Mouse (Mus musculus) CH12.LX (cell line): Measurements from ENCODE around the gene Aff3. TPM values are rescaled to one million over a fixed set of nuclear protein-coding genes. Genes with fewer than 3 reads are reported as not detected.

Experiments
- DNase-seq: peaks from one replicate; pipeline ENCODE4 v3.0.0-alpha.2; 2013; ENCODE audit errors: extremely low read depth
- H3K27ac ChIP-seq: 2 replicates; pipeline ENCODE4 v1.5.1; 2012; ENCODE audit warnings: low read depth, mild to moderate bottlenecking, control low read depth, moderate library complexity; ENCODE audit not compliant: insufficient read depth
- H3K27me3 ChIP-seq: replicated peaks from 2 replicates; pipeline ENCODE3; 2012; ENCODE audit warnings: inconsistent platforms
- H3K36me3 ChIP-seq, 2 experiments: replicated peaks in 1 of 2; 2 replicates each; pipeline versions ENCODE3 to v1.6.1; 2012; ENCODE audit warnings: inconsistent platforms in 1 of 2, low read length in 1 of 2, mild to moderate bottlenecking in 1 of 2, mixed read lengths in 1 of 2, moderate library complexity in 1 of 2; ENCODE audit not compliant: control insufficient read depth in 1 of 2, insufficient read depth in 1 of 2
- H3K4me1 ChIP-seq, 2 experiments: 2 replicates each; pipeline ENCODE4 v1.6.1; 2012; ENCODE audit warnings: inconsistent platforms in 1 of 2, moderate library complexity in 1 of 2; ENCODE audit not compliant: insufficient read depth in 2 of 2, control insufficient read depth in 1 of 2
- H3K4me2 ChIP-seq: 2 replicates; pipeline ENCODE4 v1.6.1; 2012; ENCODE audit warnings: low read depth, mild to moderate bottlenecking, control low read depth; ENCODE audit not compliant: poor library complexity, insufficient read depth, severe bottlenecking
- H3K4me3 ChIP-seq, 3 experiments: fragments of 150-350 bp in 1 of 3; sonication (generic) in 1 of 3; replicated peaks in 1 of 3; 2 replicates each; pipeline versions ENCODE3 to v1.5.1; 2011 to 2012; ENCODE audit warnings: low read depth in 2 of 3, low read length in 2 of 3, mild to moderate bottlenecking in 2 of 3, moderate library complexity in 2 of 3, control low read depth in 1 of 3, improper control_type of control experiment in 1 of 3, inconsistent platforms in 1 of 3, mixed read lengths in 1 of 3; ENCODE audit not compliant: poor library complexity in 1 of 3
- H3K79me2 ChIP-seq: replicated peaks from 2 replicates; pipeline ENCODE4 v1.6.1; 2012; ENCODE audit warnings: mild to moderate bottlenecking, moderate library complexity; ENCODE audit not compliant: control insufficient read depth, poor library complexity, insufficient read depth, severe bottlenecking; ENCODE audit errors: extremely low read depth
- H3K9ac ChIP-seq: 2 replicates; pipeline ENCODE4 v1.6.1; 2012; ENCODE audit warnings: low read depth, mild to moderate bottlenecking, control low read depth, moderate library complexity; ENCODE audit not compliant: insufficient read depth
- H3K9me3 ChIP-seq: replicated peaks from 2 replicates; pipeline ENCODE3; 2012; ENCODE audit warnings: low read length, inconsistent platforms, mixed read lengths
- CHD2 ChIP-seq: IDR thresholded peaks from 2 replicates; pipeline ENCODE4 v1.6.1; 2011; ENCODE audit warnings: low read length, improper control_type of control experiment
- CTCF ChIP-seq, 2 experiments: IDR thresholded peaks in 1 of 2; conservative IDR thresholded peaks in 1 of 2; 2 replicates each; pipeline ENCODE4 v1.5.1; 2011 to 2012; ENCODE audit warnings: low read depth in 2 of 2, low read length in 2 of 2, improper control_type of control experiment in 1 of 2, inconsistent platforms in 1 of 2, mild to moderate bottlenecking in 1 of 2, moderate library complexity in 1 of 2
- E2F4 ChIP-seq: IDR thresholded peaks from 2 replicates; pipeline ENCODE4 v1.6.1; 2011; ENCODE audit warnings: low read depth, low read length, improper control_type of control experiment; ENCODE audit not compliant: insufficient replicate concordance
- EP300 ChIP-seq: IDR thresholded peaks from 2 replicates; pipeline ENCODE4 v1.6.1; 2011; ENCODE audit warnings: low read length, improper control_type of control experiment
- ETS1 ChIP-seq: conservative IDR thresholded peaks from 2 replicates; pipeline ENCODE4 v1.6.1; 2012; ENCODE audit warnings: low read depth, mild to moderate bottlenecking, inconsistent platforms, low read length, improper control_type of control experiment, moderate library complexity
- JUN ChIP-seq: IDR thresholded peaks from 2 replicates; pipeline ENCODE4 v1.6.1; 2011; ENCODE audit warnings: low read depth, mild to moderate bottlenecking, low read length, improper control_type of control experiment, moderate library complexity; ENCODE audit not compliant: insufficient read depth
- KAT2A ChIP-seq: IDR thresholded peaks from 2 replicates; pipeline ENCODE4 v1.6.1; 2012; ENCODE audit warnings: low read length, improper control_type of control experiment, inconsistent platforms; ENCODE audit not compliant: insufficient replicate concordance
- MAFK ChIP-seq: IDR thresholded peaks from 2 replicates; pipeline ENCODE4 v1.6.1; 2011; ENCODE audit warnings: low read length, improper control_type of control experiment; ENCODE audit not compliant: insufficient replicate concordance
- MAZ ChIP-seq: IDR thresholded peaks from 2 replicates; pipeline ENCODE4 v1.6.1; 2012; ENCODE audit warnings: low read depth, mild to moderate bottlenecking, inconsistent platforms, low read length, improper control_type of control experiment, moderate library complexity
- SMC3 ChIP-seq: IDR thresholded peaks from 2 replicates; pipeline ENCODE4 v1.6.1; 2011; ENCODE audit warnings: low read depth, low read length, improper control_type of control experiment
- TCF12 ChIP-seq: IDR thresholded peaks from 2 replicates; pipeline ENCODE4 v1.6.1; 2014; ENCODE audit warnings: low read depth, mild to moderate bottlenecking, inconsistent platforms, low read length, improper control_type of control experiment
- UBTF ChIP-seq: IDR thresholded peaks from 2 replicates; pipeline ENCODE4 v1.6.1; 2012; ENCODE audit warnings: low read depth, mild to moderate bottlenecking, inconsistent platforms, low read length, improper control_type of control experiment, moderate library complexity
- USF1 ChIP-seq: IDR thresholded peaks from 2 replicates; pipeline ENCODE4 v1.6.1; 2014; ENCODE audit warnings: low read depth, mild to moderate bottlenecking, inconsistent platforms, low read length, improper control_type of control experiment
- ZC3H11A ChIP-seq: IDR thresholded peaks from 2 replicates; pipeline ENCODE4 v1.6.1; 2012; ENCODE audit warnings: low read depth, mild to moderate bottlenecking, inconsistent platforms, low read length, improper control_type of control experiment
- ZKSCAN1 ChIP-seq: IDR thresholded peaks from 2 replicates; pipeline ENCODE4 v1.6.1; 2012; ENCODE audit warnings: low read depth, inconsistent platforms, low read length, improper control_type of control experiment, borderline replicate concordance
- ZMIZ1 ChIP-seq: IDR thresholded peaks from 2 replicates; pipeline ENCODE4 v1.6.1; 2012; ENCODE audit warnings: low read depth, mild to moderate bottlenecking, inconsistent platforms, low read length, improper control_type of control experiment
- dilution Hi-C: fragments of 300-500 bp; cut with MboI; formaldehyde crosslinking; loops from 2 replicates; pipeline ENCODE4 v1.14.3; 2020; ENCODE audit warnings: low sequenced_read_pairs; ENCODE audit not compliant: extremely low pct_unique_long_range_greater_than_20kb, extremely low pct_ligation_motif_present
- in situ Hi-C: fragments of 300-500 bp; cut with MboI; formaldehyde crosslinking; loops from 3 replicates; pipeline ENCODE4 v1.14.3; 2019; ENCODE audit warnings: low sequenced_read_pairs, low pct_ligation_motif_present, low pct_unique_long_range_greater_than_20kb, mixed read lengths
- polyA plus RNA-seq: library from polyadenylated mRNA; unstranded; fragments of >175 nt; gene quantifications from 2 replicates; pipeline ENCODE4 v1.2.1, GENCODE M21; 2012; ENCODE audit warnings: low read depth; ENCODE audit not compliant: insufficient read length
- total RNA-seq, 2 experiments: library from RNA; depleted of rRNA; stranded (reverse); fragments of 300-350 nt in 1 of 2; fragments of >200 nt in 1 of 2; gene quantifications; 2 replicates each; pipeline ENCODE4 v1.2.3; 2012 to 2014

Aff3 gene
- total and polyA plus RNA-seq, 3 experiments: 5.1 to 29.9 (median 7.7) TPM

GRCm38 (mm10) chr1:38528607-38529006 lies 136.1 kb downstream of the Aff3 start:
- H3K4me3 ChIP-seq: no peak overlapping the region
- H3K27me3 ChIP-seq: no peaks in the 10 kb centered on the region
- H3K9ac ChIP-seq: no peak overlapping the region
- DNase-seq: no peak
- no peak for TF ChIP-seq USF1
- TF ChIP-seq CTCF (conservative IDR thresholded peaks at IDR 0.05 in 1 of 2, IDR thresholded peaks at IDR 0.05 in 1 of 2; ENCODE audit: low read depth in 2 of 2, low read length in 2 of 2): no peak
- no peak for TF ChIP-seq JUN
- no peak for TF ChIP-seq KAT2A
- TF ChIP-seq MAZ: no peak
- H3K9me3 ChIP-seq: no peaks in the 10 kb centered on the region
- no peaks in the 10 kb centered on the region for H3K79me2 ChIP-seq
- peaks cover 0 to 73% of the 10 kb centered on the region in 2 experiments for H3K36me3 ChIP-seq
- no peak overlapping the region for H3K27ac ChIP-seq
- H3K4me2 ChIP-seq: no peak overlapping the region
- in situ Hi-C loops (no loop called here), dilution Hi-C loops (no loop called here)
- peaks cover 6 to 49% of the 10 kb centered on the region in 2 experiments; a peak in 3 of 4 replicates for H3K4me1 ChIP-seq

DNA sequence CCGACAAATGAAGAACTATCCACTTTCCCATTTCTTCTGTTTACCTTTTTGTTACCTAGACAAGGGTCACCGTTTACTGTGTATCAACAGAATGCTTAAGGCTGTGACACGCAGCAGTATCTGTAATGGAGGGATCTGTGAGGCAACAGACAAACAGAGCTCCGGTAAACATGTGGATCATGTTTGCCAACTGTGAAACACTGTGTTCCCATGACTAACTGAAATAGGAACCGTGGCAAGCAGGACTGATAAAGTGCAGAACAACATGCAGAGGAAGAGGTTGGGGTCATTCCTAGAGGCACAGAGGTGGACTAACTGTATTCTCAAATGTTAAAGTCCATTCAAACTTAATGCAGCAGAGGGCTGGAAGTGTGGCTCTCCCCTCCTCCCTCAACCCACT lies 138.2 kb downstream of the Aff3 start:
- H3K27ac ChIP-seq: no peak overlapping the region
- no peaks in the 10 kb centered on the region for H3K79me2 ChIP-seq
- dilution Hi-C loops: no loop called here
- no peaks in the 10 kb centered on the region for H3K9me3 ChIP-seq
- peaks cover 0 to 69% of the 10 kb centered on the region in 2 experiments for H3K36me3 ChIP-seq
- no peak overlapping the region for H3K9ac ChIP-seq
- no peak overlapping the region for H3K4me3 ChIP-seq
- in situ Hi-C loops: no loop called here
- no peaks in the 10 kb centered on the region for H3K27me3 ChIP-seq
- TF ChIP-seq ZKSCAN1 (no peak), SMC3 (no peak), USF1 (no peak), CHD2 (no peak), E2F4 (no peak), ETS1 (no peak), ZMIZ1 (no peak), UBTF (no peak), MAFK (no peak)
- no peak overlapping the region for H3K4me2 ChIP-seq
- H3K4me1 ChIP-seq: peaks cover 6 to 49% of the 10 kb centered on the region in 2 experiments; a peak in 3 of 4 replicates
- no peak for DNase-seq

- Histone ChIP-seq H3K4me2 (no peak overlapping the region), H3K9ac (no peak overlapping the region), H3K36me3 (peaks cover 0 to 54% of the 10 kb centered on the region in 2 experiments), H3K4me3 (no peak overlapping the region), H3K4me1 (peaks cover 0 to 4% of the 10 kb centered on the region in 2 experiments; a peak in 2 of 4 replicates), H3K27ac (no peak overlapping the region), H3K27me3 (no peaks in the 10 kb centered on the region), H3K9me3 (peaks cover 2% of the 10 kb centered on the region), H3K79me2 (no peaks in the 10 kb centered on the region)
- no peak for DNase-seq
- in situ Hi-C loops (no loop called here), dilution Hi-C loops (no loop called here)
- no peak for TF ChIP-seq ZC3H11A
- TF ChIP-seq E2F4: no peak
- no peak for TF ChIP-seq TCF12
- TF ChIP-seq CHD2: no peak
- TF ChIP-seq USF1: no peak
- no peak for TF ChIP-seq EP300
- no peak for TF ChIP-seq KAT2A
- TF ChIP-seq UBTF: no peak
These were observed 143.1 kb downstream of the Aff3 start for GRCm38 (mm10) chr1:38521651-38522050.
